Mouse (Mus musculus): ENCODE measurements at regions not wholly inside any gene's neighbourhood (a gene's known extent, or its start where the extent isn't known, plus 50 kb on each side); places are given as distances from the start of the nearest gene placed in this dataset.

GRCm38 (mm10) chr7:40666625-40667024 is 231.5 kb upstream of the Vstm2b start:
- no peak for DNase-seq (ENCODE audit: low spot score in 2 of 2)
- no peak overlapping the region for H3K4me3 ChIP-seq
- H3K27ac ChIP-seq, result no peak overlapping the region
- no peak for TF ChIP-seq CTCF (conservative IDR thresholded peaks at IDR 0.05)

GRCm38 (mm10) chr7:40670401-40670800 is 227.7 kb upstream of the Vstm2b start:
- no peak overlapping the region for H3K4me3 ChIP-seq
- TF ChIP-seq CTCF (conservative IDR thresholded peaks at IDR 0.05), result no peak
- DNase-seq (ENCODE audit: low spot score in 2 of 2), result no peak
- no peak overlapping the region for H3K27ac ChIP-seq

GRCm38 (mm10) chr7:40671068-40671467 is 227.1 kb upstream of the Vstm2b start:
- no peak for DNase-seq (ENCODE audit: low spot score in 2 of 2)
- Histone ChIP-seq H3K27ac (no peak overlapping the region), H3K4me3 (no peak overlapping the region)
- TF ChIP-seq CTCF (conservative IDR thresholded peaks at IDR 0.05), result peak; percentile 56

- H3K4me3 ChIP-seq, result no peak overlapping the region
- DNase-seq (ENCODE audit: low spot score in 2 of 2), result no peak
- no peak for TF ChIP-seq CTCF (conservative IDR thresholded peaks at IDR 0.05)
- H3K27ac ChIP-seq, result no peak overlapping the region
These were observed 225.8 kb upstream of the Vstm2b start for GRCm38 (mm10) chr7:40672348-40672747.

GRCm38 (mm10) chr7:40674397-40674796 is 223.7 kb upstream of the Vstm2b start:
- H3K4me3 ChIP-seq, result no peak overlapping the region
- no peak for TF ChIP-seq CTCF (conservative IDR thresholded peaks at IDR 0.05)
- no peak overlapping the region for H3K27ac ChIP-seq
- no peak for DNase-seq (ENCODE audit: low spot score in 2 of 2)

GRCm38 (mm10) chr7:40677601-40678000 is 220.5 kb upstream of the Vstm2b start:
- no peak for TF ChIP-seq CTCF (conservative IDR thresholded peaks at IDR 0.05)
- no peak overlapping the region for H3K27ac ChIP-seq
- DNase-seq (ENCODE audit: low spot score in 2 of 2), result no peak
- no peak overlapping the region for H3K4me3 ChIP-seq

- no peak for TF ChIP-seq CTCF (conservative IDR thresholded peaks at IDR 0.05)
- H3K4me3 ChIP-seq, result peak overlapping the region; percentile 17; the same call in 1 of the 2 replicates
- DNase-seq (ENCODE audit: low spot score in 2 of 2), result no peak
- H3K27ac ChIP-seq, result no peak overlapping the region
These were observed 217.6 kb upstream of the Vstm2b start for GRCm38 (mm10) chr7:40680567-40680966.

- H3K27ac ChIP-seq, result no peak overlapping the region
- no peak for TF ChIP-seq CTCF (conservative IDR thresholded peaks at IDR 0.05)
- H3K4me3 ChIP-seq, result no peak overlapping the region
- no peak for DNase-seq (ENCODE audit: low spot score in 2 of 2)
These were observed 217.1 kb upstream of the Vstm2b start for GRCm38 (mm10) chr7:40680993-40681392.

- DNase-seq (ENCODE audit: low spot score in 2 of 2), result no peak
- no peak for TF ChIP-seq CTCF (conservative IDR thresholded peaks at IDR 0.05)
- Histone ChIP-seq H3K27ac (no peak overlapping the region), H3K4me3 (no peak overlapping the region)
These were observed 215.0 kb upstream of the Vstm2b start for GRCm38 (mm10) chr7:40683176-40683575.

GRCm38 (mm10) chr7:40683641-40684040 is 214.5 kb upstream of the Vstm2b start:
- no peak for TF ChIP-seq CTCF (conservative IDR thresholded peaks at IDR 0.05)
- no peak for DNase-seq (ENCODE audit: low spot score in 2 of 2)
- H3K27ac ChIP-seq, result no peak overlapping the region
- H3K4me3 ChIP-seq, result no peak overlapping the region

- no peak for DNase-seq (ENCODE audit: low spot score in 2 of 2)
- peak; percentile 54 for TF ChIP-seq CTCF (conservative IDR thresholded peaks at IDR 0.05)
- Histone ChIP-seq H3K27ac (no peak overlapping the region), H3K4me3 (no peak overlapping the region)
These were observed 211.1 kb upstream of the Vstm2b start for GRCm38 (mm10) chr7:40687005-40687404.

- no peak for TF ChIP-seq CTCF (conservative IDR thresholded peaks at IDR 0.05)
- H3K27ac ChIP-seq, result no peak overlapping the region
- no peak overlapping the region for H3K4me3 ChIP-seq
- no peak for DNase-seq (ENCODE audit: low spot score in 2 of 2)
These were observed 209.6 kb upstream of the Vstm2b start for GRCm38 (mm10) chr7:40688546-40688945.

GRCm38 (mm10) chr7:40693755-40694154 is 204.4 kb upstream of the Vstm2b start:
- Histone ChIP-seq H3K27ac (no peak overlapping the region), H3K4me3 (no peak overlapping the region)
- no peak for DNase-seq (ENCODE audit: low spot score in 2 of 2)
- TF ChIP-seq CTCF (conservative IDR thresholded peaks at IDR 0.05), result no peak

GRCm38 (mm10) chr7:40697551-40697950 is 200.6 kb upstream of the Vstm2b start:
- Histone ChIP-seq H3K27ac (no peak overlapping the region), H3K4me3 (no peak overlapping the region)
- no peak for DNase-seq (ENCODE audit: low spot score in 2 of 2)
- TF ChIP-seq CTCF (conservative IDR thresholded peaks at IDR 0.05), result no peak

GRCm38 (mm10) chr7:40698309-40698708 is 199.8 kb upstream of the Vstm2b start:
- no peak overlapping the region for H3K4me3 ChIP-seq
- DNase-seq (ENCODE audit: low spot score in 2 of 2), result no peak
- no peak overlapping the region for H3K27ac ChIP-seq
- TF ChIP-seq CTCF (conservative IDR thresholded peaks at IDR 0.05), result no peak

Measured in layer of hippocampus, adult 2 months (tissue).